Mouse (Mus musculus) MEL (cell line): ENCODE results near the gene Olfr1469. TPM values are rescaled to one million over a fixed set of nuclear protein-coding genes. Genes with fewer than 3 reads are reported as not detected.
"Not testable (repeated sequence)": the region's sequence is repeated elsewhere in the genome, so short reads cannot be mapped to it uniquely, and the experiment has no call there.

ENCODE experiments used
- DNase-seq: peaks from one replicate; pipeline ENCODE4 v3.0.0; 2011; ENCODE audit warnings: low read depth, low spot score
- H3K27ac ChIP-seq: 2 replicates; pipeline ENCODE4 v1.5.1; 2012; ENCODE audit warnings: low read depth, mild to moderate bottlenecking, control low read depth, low read length, moderate library complexity; ENCODE audit not compliant: control insufficient read depth
- H3K27me3 ChIP-seq, 2 experiments: fragments of 150-350 bp in 1 of 2; sonication (generic) in 1 of 2; 2 replicates each; pipeline ENCODE4 v1.6.1; 2012; ENCODE audit warnings: low read length in 2 of 2, mild to moderate bottlenecking in 2 of 2, improper control_type of control experiment in 1 of 2, moderate library complexity in 1 of 2; ENCODE audit not compliant: insufficient read depth in 2 of 2, control insufficient read depth in 1 of 2
- H3K36me3 ChIP-seq, 2 experiments: 2 replicates each; pipeline ENCODE4 v1.6.1; 2012 to 2014; ENCODE audit warnings: low read length in 2 of 2, improper control_type of control experiment in 1 of 2, inconsistent platforms in 1 of 2, mild to moderate bottlenecking in 1 of 2; ENCODE audit not compliant: insufficient read depth in 2 of 2, control insufficient read depth in 1 of 2
- H3K4me1 ChIP-seq, 2 experiments: fragments of 150-350 bp in 1 of 2; sonication (generic) in 1 of 2; 2 replicates each; pipeline ENCODE4 v1.6.1; 2012; ENCODE audit warnings: low read length in 2 of 2, improper control_type of control experiment in 1 of 2, mild to moderate bottlenecking in 1 of 2; ENCODE audit not compliant: insufficient read depth in 2 of 2, control insufficient read depth in 1 of 2
- H3K4me3 ChIP-seq, 2 experiments: fragments of 150-350 bp in 1 of 2; sonication (generic) in 1 of 2; 2 replicates each; pipeline ENCODE4 v1.5.1; 2012; ENCODE audit warnings: low read depth in 2 of 2, low read length in 2 of 2, mild to moderate bottlenecking in 2 of 2, moderate library complexity in 2 of 2, control low read depth in 1 of 2, improper control_type of control experiment in 1 of 2; ENCODE audit not compliant: control insufficient read depth in 1 of 2, insufficient read depth in 1 of 2
- H3K79me2 ChIP-seq: 2 replicates; pipeline ENCODE4 v1.6.1; 2012; ENCODE audit warnings: mild to moderate bottlenecking, low read length, moderate library complexity; ENCODE audit not compliant: control insufficient read depth, poor library complexity, insufficient read depth
- H3K9ac ChIP-seq: 2 replicates; pipeline ENCODE4 v1.6.1; 2012; ENCODE audit warnings: low read depth, mild to moderate bottlenecking, control low read depth, low read length, moderate library complexity; ENCODE audit not compliant: control insufficient read depth, poor library complexity, severe bottlenecking
- H3K9me3 ChIP-seq: fragments of 150-350 bp; sonication (generic); replicated peaks from 2 replicates; pipeline ENCODE4 v1.6.1; 2012; ENCODE audit warnings: mild to moderate bottlenecking, low read length, improper control_type of control experiment, moderate library complexity; ENCODE audit not compliant: insufficient read depth
- CHD1 ChIP-seq: IDR thresholded peaks from 2 replicates; pipeline ENCODE4 v1.6.1; 2012; ENCODE audit warnings: low read depth, mild to moderate bottlenecking, inconsistent platforms, low read length, improper control_type of control experiment
- CHD2 ChIP-seq: IDR thresholded peaks from 2 replicates; pipeline ENCODE4 v1.6.1; 2011; ENCODE audit warnings: low read length, improper control_type of control experiment
- CTCF ChIP-seq, 3 experiments: IDR thresholded peaks in 2 of 3; conservative IDR thresholded peaks in 1 of 3; 2 replicates each; pipeline ENCODE4 v1.5.1; 2011 to 2012; ENCODE audit warnings: low read length in 3 of 3, low read depth in 2 of 3, mild to moderate bottlenecking in 2 of 3, improper control_type of control experiment in 1 of 3, inconsistent platforms in 1 of 3, mixed read lengths in 1 of 3, moderate library complexity in 1 of 3; ENCODE audit not compliant: control insufficient read depth in 1 of 3, insufficient read depth in 1 of 3, poor library complexity in 1 of 3, severe bottlenecking in 1 of 3
- E2F4 ChIP-seq: IDR thresholded peaks from 2 replicates; pipeline ENCODE4 v1.6.1; 2011; ENCODE audit warnings: low read depth, low read length, improper control_type of control experiment, borderline replicate concordance
- ELF1 ChIP-seq: IDR thresholded peaks from 2 replicates; pipeline ENCODE4 v1.6.1; 2014; ENCODE audit warnings: low read depth, mild to moderate bottlenecking, inconsistent platforms, low read length, improper control_type of control experiment, moderate library complexity
- GABPA ChIP-seq: IDR thresholded peaks from 2 replicates; pipeline ENCODE4 v1.6.1; 2012; ENCODE audit warnings: low read depth, mild to moderate bottlenecking, inconsistent platforms, low read length, improper control_type of control experiment, moderate library complexity
- GATA1 ChIP-seq: IDR thresholded peaks from 2 replicates; pipeline ENCODE4 v1.6.1; 2011; ENCODE audit warnings: low read depth, low read length, improper control_type of control experiment
- HCFC1 ChIP-seq: IDR thresholded peaks from 2 replicates; pipeline ENCODE4 v1.6.1; 2012; ENCODE audit warnings: low read depth, mild to moderate bottlenecking, inconsistent platforms, low read length, improper control_type of control experiment, moderate library complexity
- JUND ChIP-seq: IDR thresholded peaks from 2 replicates; pipeline ENCODE4 v1.6.1; 2011; ENCODE audit warnings: low read depth, mild to moderate bottlenecking, improper control_type of control experiment, low read length
- KAT2A ChIP-seq: conservative IDR thresholded peaks from 2 replicates; pipeline ENCODE4 v1.6.1; 2012; ENCODE audit warnings: low read depth, low read length, improper control_type of control experiment, inconsistent platforms
- MAFK ChIP-seq: IDR thresholded peaks from 2 replicates; pipeline ENCODE4 v1.6.1; 2011; ENCODE audit warnings: low read depth, mild to moderate bottlenecking, low read length, improper control_type of control experiment, borderline replicate concordance
- MAX ChIP-seq: IDR thresholded peaks from 2 replicates; pipeline ENCODE4 v1.6.1; 2011; ENCODE audit warnings: low read length, improper control_type of control experiment
- MAZ ChIP-seq: IDR thresholded peaks from 2 replicates; pipeline ENCODE4 v1.6.1; 2012; ENCODE audit warnings: low read depth, mild to moderate bottlenecking, inconsistent platforms, low read length, improper control_type of control experiment
- MEF2A ChIP-seq: IDR thresholded peaks from 2 replicates; pipeline ENCODE4 v1.6.1; 2014; ENCODE audit warnings: low read depth, mild to moderate bottlenecking, inconsistent platforms, low read length, improper control_type of control experiment; ENCODE audit not compliant: poor library complexity, insufficient replicate concordance, severe bottlenecking; ENCODE audit errors: extremely low read depth
- MXI1 ChIP-seq: IDR thresholded peaks from 2 replicates; pipeline ENCODE4 v1.6.1; 2011; ENCODE audit warnings: mild to moderate bottlenecking, low read depth, low read length, improper control_type of control experiment
- MYB ChIP-seq: IDR thresholded peaks from 2 replicates; pipeline ENCODE4 v1.6.1; 2011; ENCODE audit warnings: mild to moderate bottlenecking, low read depth, low read length, improper control_type of control experiment
- MYC ChIP-seq: IDR thresholded peaks from 2 replicates; pipeline ENCODE4 v1.6.1; 2011; ENCODE audit warnings: low read depth, mild to moderate bottlenecking, low read length, improper control_type of control experiment, moderate library complexity
- NELFE ChIP-seq: IDR thresholded peaks from 2 replicates; pipeline ENCODE4 v1.6.1; 2011; ENCODE audit warnings: low read depth, low read length, improper control_type of control experiment
- NRF1 ChIP-seq: IDR thresholded peaks from 2 replicates; pipeline ENCODE4 v1.6.1; 2014; ENCODE audit warnings: low read depth, mild to moderate bottlenecking, inconsistent platforms, low read length, improper control_type of control experiment, moderate library complexity; ENCODE audit not compliant: poor library complexity, insufficient read depth, severe bottlenecking
- POLR2A ChIP-seq, 2 experiments: IDR thresholded peaks; 2 replicates each; pipeline ENCODE4 v1.6.1; 2011 to 2012; ENCODE audit warnings: low read length in 2 of 2, mild to moderate bottlenecking in 2 of 2, control low read depth in 1 of 2, improper control_type of control experiment in 1 of 2, low read depth in 1 of 2, moderate library complexity in 1 of 2; ENCODE audit not compliant: control insufficient read depth in 1 of 2, insufficient read depth in 1 of 2, poor library complexity in 1 of 2
- POLR2AphosphoS2 ChIP-seq: IDR thresholded peaks from 2 replicates; pipeline ENCODE4 v1.6.1; 2011; ENCODE audit warnings: low read length, improper control_type of control experiment
- POLR2AphosphoS5 ChIP-seq: IDR thresholded peaks from 2 replicates; pipeline ENCODE4 v1.6.1; 2012; ENCODE audit warnings: low read depth, borderline replicate concordance, mild to moderate bottlenecking, inconsistent platforms, low read length, moderate library complexity, mixed read lengths
- SMC3 ChIP-seq: IDR thresholded peaks from 2 replicates; pipeline ENCODE4 v1.6.1; 2011; ENCODE audit warnings: low read depth, low read length, improper control_type of control experiment
- TAL1 ChIP-seq: IDR thresholded peaks from 2 replicates; pipeline ENCODE4 v1.6.1; 2012; ENCODE audit warnings: mild to moderate bottlenecking, inconsistent platforms, low read length, moderate library complexity, mixed read lengths
- TCF12 ChIP-seq: IDR thresholded peaks from 2 replicates; pipeline ENCODE4 v1.6.1; 2014; ENCODE audit warnings: low read depth, mild to moderate bottlenecking, inconsistent platforms, low read length, improper control_type of control experiment, moderate library complexity
- UBTF ChIP-seq: IDR thresholded peaks from 2 replicates; pipeline ENCODE4 v1.6.1; 2012; ENCODE audit warnings: low read depth, mild to moderate bottlenecking, inconsistent platforms, low read length, improper control_type of control experiment, moderate library complexity, borderline replicate concordance; ENCODE audit not compliant: insufficient read depth
- ZC3H11A ChIP-seq: IDR thresholded peaks from 2 replicates; pipeline ENCODE4 v1.6.1; 2012; ENCODE audit warnings: low read depth, mild to moderate bottlenecking, inconsistent platforms, low read length, improper control_type of control experiment
- ZKSCAN1 ChIP-seq: IDR thresholded peaks from 2 replicates; pipeline ENCODE4 v1.6.1; 2012; ENCODE audit warnings: low read depth, mild to moderate bottlenecking, inconsistent platforms, low read length, improper control_type of control experiment, moderate library complexity
- ZMIZ1 ChIP-seq: IDR thresholded peaks from 2 replicates; pipeline ENCODE4 v1.6.1; 2012; ENCODE audit warnings: low read depth, mild to moderate bottlenecking, inconsistent platforms, low read length, improper control_type of control experiment, moderate library complexity
- ZNF384 ChIP-seq: IDR thresholded peaks from 2 replicates; pipeline ENCODE4 v1.6.1; 2012; ENCODE audit warnings: low read depth, mild to moderate bottlenecking, inconsistent platforms, low read length, improper control_type of control experiment
- polyA plus RNA-seq, 2 experiments: library from polyadenylated mRNA; stranded (reverse) in 1 of 2; unstranded in 1 of 2; fragments of >175 nt in 1 of 2; fragments of >200 nt in 1 of 2; gene quantifications; 2 replicates each; pipeline versions ENCODE4 v1.2.1 to v1.2.4; 2012; ENCODE audit warnings: low replicate concordance in 2 of 2, low read depth in 1 of 2; ENCODE audit not compliant: insufficient read length in 2 of 2, insufficient read depth in 1 of 2, missing spikeins in 1 of 2
- total RNA-seq: library from RNA; depleted of rRNA; stranded (reverse); fragments of 300-350 nt; gene quantifications from 2 replicates; pipeline ENCODE4 v1.2.3, GENCODE M21; 2012; rRNA removed

Olfr1469 gene
- total RNA-seq (not detected in 2 replicates), polyA plus RNA-seq (not detected)

GRCm38 (mm10) chr19:13407549-13407948 lies at the start of gene Olfr1469:
Olfr1469 (plus strand) TSS chr19:13407849.
- no peaks in the 10 kb centered on the region for H3K79me2 ChIP-seq
- H3K36me3 ChIP-seq: no peaks in the 10 kb centered on the region
- no peak within 1 kb of the TSS for H3K9ac ChIP-seq
- TF ChIP-seq MEF2A: no peak
- no peak for TF ChIP-seq GATA1
- no peak for TF ChIP-seq NELFE
- TF ChIP-seq CHD2: no peak
- no peak for TF ChIP-seq MYB
- TF ChIP-seq MYC: no peak
- no peak for TF ChIP-seq MAZ
- TF ChIP-seq ELF1: no peak
- TF ChIP-seq POLR2AphosphoS5: no peak
- no peak for TF ChIP-seq ZKSCAN1
- TF ChIP-seq SMC3: no peak
- TF ChIP-seq TCF12: no peak
- TF ChIP-seq KAT2A: no peak
- no peak for TF ChIP-seq TAL1
- TF ChIP-seq E2F4: no peak
- TF ChIP-seq MXI1: no peak
- TF ChIP-seq ZC3H11A: no peak
- TF ChIP-seq CHD1: no peak
- TF ChIP-seq POLR2A (IDR thresholded peaks at IDR 0.05; ENCODE audit: control insufficient read depth in 1 of 2, insufficient read depth in 1 of 2, low read depth in 1 of 2, low read length in 2 of 2, poor library complexity in 1 of 2): no peak
- no peaks in the 10 kb centered on the region for H3K4me1 ChIP-seq
- no peaks in the 10 kb centered on the region for H3K9me3 ChIP-seq
- DNase-seq: no peak
- H3K27me3 ChIP-seq: no peaks in the 10 kb centered on the region
- H3K27ac ChIP-seq: no peak within 1 kb of the TSS
- no peak within 1 kb of the TSS for H3K4me3 ChIP-seq

GRCm38 (mm10) chr19:13361936-13362335 lies 45.7 kb upstream of the Olfr1469 start, which contains the start of gene Olfr1467:
Olfr1467 (plus strand) TSS chr19:13362236.
- Histone ChIP-seq H3K9ac (no peak within 1 kb of the TSS), H3K9me3 (no peaks in the 10 kb centered on the region), H3K27me3 (no peaks in the 10 kb centered on the region), H3K4me1 (no peaks in the 10 kb centered on the region), H3K4me3 (no peak within 1 kb of the TSS), H3K36me3 (no peaks in the 10 kb centered on the region), H3K27ac (no peak within 1 kb of the TSS), H3K79me2 (no peaks in the 10 kb centered on the region)
- TF ChIP-seq NRF1 (no peak), MAX (no peak), GABPA (no peak), JUND (no peak), POLR2AphosphoS5 (no peak), KAT2A (no peak), ZMIZ1 (no peak), ZKSCAN1 (no peak), POLR2AphosphoS2 (no peak), ZC3H11A (no peak), HCFC1 (no peak), UBTF (no peak), MAFK (no peak), CTCF (IDR thresholded peaks at IDR 0.05 in 2 of 3, conservative IDR thresholded peaks at IDR 0.05 in 1 of 3; ENCODE audit: control insufficient read depth in 1 of 3, insufficient read depth in 1 of 3, low read depth in 2 of 3, low read length in 3 of 3, poor library complexity in 1 of 3, severe bottlenecking in 1 of 3) (no peak), ZNF384 (no peak)
- DNase-seq: no peak

GRCm38 (mm10) chr19:13443109-13443508 lies 35.5 kb downstream of the Olfr1469 start, which contains the start of gene Olfr1471:
Olfr1471 (plus strand) TSS chr19:13443409.
- H3K4me1 ChIP-seq, H3K36me3 ChIP-seq, H3K79me2 ChIP-seq, H3K27me3 ChIP-seq, H3K4me3 ChIP-seq, DNase-seq, H3K27ac ChIP-seq, H3K9me3 ChIP-seq, H3K9ac ChIP-seq: not testable (repeated sequence)
